Mouse (Mus musculus): ENCODE results near the gene S100a1. TPM values are rescaled to one million over a fixed set of nuclear protein-coding genes. Genes with fewer than 3 reads are reported as not detected.

The S100a1 gene
- polyA plus RNA-seq, 1 experiment from 2014 or later, result 13.4 TPM

Other genes with a start within 250 kb of the S100a1 start
- gene Dennd4b, start 249.2 kb downstream of the S100a1 start, polyA plus RNA-seq (2016; fragmentation: Nextera tagmentation; extraction: Ambion mirVana), result 6.2 and 6.7 TPM in 2 replicates
- 14.2 and 17.1 TPM in 2 replicates for gene Gatad2b, start 221.2 kb downstream of the S100a1 start, polyA plus RNA-seq (2016; fragmentation: Nextera tagmentation; extraction: Ambion mirVana)
- gene Slc27a3, start 124.5 kb downstream of the S100a1 start, polyA plus RNA-seq (2016; fragmentation: Nextera tagmentation; extraction: Ambion mirVana), result 32.9 and 35.3 TPM in 2 replicates
- 40.5 and 44.3 TPM in 2 replicates for gene Ints3, start 80.8 kb downstream of the S100a1 start, polyA plus RNA-seq (2016; fragmentation: Nextera tagmentation; extraction: Ambion mirVana)
- gene Npr1, start 48.5 kb downstream of the S100a1 start, polyA plus RNA-seq (2016; fragmentation: Nextera tagmentation; extraction: Ambion mirVana), result 3.8 and 4.1 TPM in 2 replicates
- 292 and 310 TPM in 2 replicates for gene Ilf2, start 38.3 kb downstream of the S100a1 start, polyA plus RNA-seq (2016; fragmentation: Nextera tagmentation; extraction: Ambion mirVana)
- gene Snapin, start 23.4 kb downstream of the S100a1 start, polyA plus RNA-seq (2016; fragmentation: Nextera tagmentation; extraction: Ambion mirVana), result 80.6 and 89.5 TPM in 2 replicates
- gene Chtop, start 4.9 kb downstream of the S100a1 start, polyA plus RNA-seq (2016; fragmentation: Nextera tagmentation; extraction: Ambion mirVana), result 203 and 218 TPM in 2 replicates
- 15.3 and 16.4 TPM in 2 replicates for gene S100a13, start within 50 bp of the S100a1 start, polyA plus RNA-seq (2016; fragmentation: Nextera tagmentation; extraction: Ambion mirVana)
- gene S100a14, start 12.5 kb upstream of the S100a1 start, polyA plus RNA-seq (2016; fragmentation: Nextera tagmentation; extraction: Ambion mirVana), result 0.66 TPM in 1 of 2 replicates, not detected in the other
- gene S100a16, start 22.9 kb upstream of the S100a1 start, polyA plus RNA-seq (2016; fragmentation: Nextera tagmentation; extraction: Ambion mirVana), result 40.0 and 45.8 TPM in 2 replicates
- 0.59 and 0.63 TPM in 2 replicates for gene S100a3, start 46.2 kb upstream of the S100a1 start, polyA plus RNA-seq (2016; fragmentation: Nextera tagmentation; extraction: Ambion mirVana)
- not detected in 2 replicates for gene S100a2, start 75.9 kb upstream of the S100a1 start, polyA plus RNA-seq (2016; fragmentation: Nextera tagmentation; extraction: Ambion mirVana)
- gene Gm42674, start 87.5 kb upstream of the S100a1 start, polyA plus RNA-seq (2016; fragmentation: Nextera tagmentation; extraction: Ambion mirVana), result not detected in 2 replicates
- gene S100a4, start 89.4 kb upstream of the S100a1 start, polyA plus RNA-seq (2016; fragmentation: Nextera tagmentation; extraction: Ambion mirVana), result 1.2 and 1.3 TPM in 2 replicates
- not detected in 2 replicates for gene S100a5, start 94.1 kb upstream of the S100a1 start, polyA plus RNA-seq (2016; fragmentation: Nextera tagmentation; extraction: Ambion mirVana)
- 28.5 and 30.3 TPM in 2 replicates for gene S100a6, start 98.5 kb upstream of the S100a1 start, polyA plus RNA-seq (2016; fragmentation: Nextera tagmentation; extraction: Ambion mirVana)
- not detected in 2 replicates for gene S100a7a, start 139.6 kb upstream of the S100a1 start, polyA plus RNA-seq (2016; fragmentation: Nextera tagmentation; extraction: Ambion mirVana)
- 8.2 and 19.4 TPM in 2 replicates for gene S100a8, start 154.6 kb upstream of the S100a1 start, polyA plus RNA-seq (2016; fragmentation: Nextera tagmentation; extraction: Ambion mirVana)
- gene S100a9, start 181.3 kb upstream of the S100a1 start, polyA plus RNA-seq (2016; fragmentation: Nextera tagmentation; extraction: Ambion mirVana), result 7.9 and 10.2 TPM in 2 replicates
- gene Pglyrp4, start 212.5 kb upstream of the S100a1 start, polyA plus RNA-seq (2016; fragmentation: Nextera tagmentation; extraction: Ambion mirVana), result not detected in 2 replicates